Mouse (Mus musculus) right cerebral cortex, postnatal 36 days (tissue): ENCODE results near the gene Lyrm7.
A peak's percentile ranks its signal among the peaks of the same experiment; 100 is the strongest.
"Not testable (repeated sequence)": the region's sequence is repeated elsewhere in the genome, so short reads cannot be mapped to it uniquely, and the experiment has no call there.

Experiments used
- DNase-seq, 2 experiments: peaks; one replicate each; pipeline ENCODE4 v3.0.0; 2022; ENCODE audit warnings: low spot score in 2 of 2, mixed read lengths in 1 of 2

Gene Lyrm7

GRCm38 (mm10) chr11:54881051-54881474, 20.3 kb upstream of the Lyrm7 start:
- no peak for DNase-seq

GRCm38 (mm10) chr11:54879922-54880321, 19.2 kb upstream of the Lyrm7 start:
- DNase-seq = no peak

GRCm38 (mm10) chr11:54879434-54879833, 18.7 kb upstream of the Lyrm7 start:
- no peak for DNase-seq

DNA sequence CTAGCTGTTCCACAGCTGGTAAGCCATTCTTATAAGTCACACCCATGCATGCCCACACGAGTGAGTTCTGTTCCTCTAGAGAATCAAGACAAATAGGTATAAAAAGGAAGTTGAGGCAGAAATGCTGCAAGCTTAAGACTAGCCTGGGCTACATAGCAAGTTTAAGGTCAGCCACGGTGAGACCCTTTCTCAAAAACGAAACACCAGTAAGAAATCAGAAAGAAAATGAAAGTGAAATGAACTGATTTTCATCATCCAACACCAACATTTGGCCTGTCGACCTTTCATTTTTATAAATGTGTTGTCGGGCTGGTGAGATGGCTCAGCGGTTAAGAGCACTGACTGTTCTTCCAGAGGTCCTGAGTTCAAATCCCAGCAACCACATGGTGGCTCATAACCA, 18.2 kb upstream of the Lyrm7 start:
- DNase-seq = no peak

GRCm38 (mm10) chr11:54876031-54876430, 15.3 kb upstream of the Lyrm7 start:
- DNase-seq = no peak

DNA sequence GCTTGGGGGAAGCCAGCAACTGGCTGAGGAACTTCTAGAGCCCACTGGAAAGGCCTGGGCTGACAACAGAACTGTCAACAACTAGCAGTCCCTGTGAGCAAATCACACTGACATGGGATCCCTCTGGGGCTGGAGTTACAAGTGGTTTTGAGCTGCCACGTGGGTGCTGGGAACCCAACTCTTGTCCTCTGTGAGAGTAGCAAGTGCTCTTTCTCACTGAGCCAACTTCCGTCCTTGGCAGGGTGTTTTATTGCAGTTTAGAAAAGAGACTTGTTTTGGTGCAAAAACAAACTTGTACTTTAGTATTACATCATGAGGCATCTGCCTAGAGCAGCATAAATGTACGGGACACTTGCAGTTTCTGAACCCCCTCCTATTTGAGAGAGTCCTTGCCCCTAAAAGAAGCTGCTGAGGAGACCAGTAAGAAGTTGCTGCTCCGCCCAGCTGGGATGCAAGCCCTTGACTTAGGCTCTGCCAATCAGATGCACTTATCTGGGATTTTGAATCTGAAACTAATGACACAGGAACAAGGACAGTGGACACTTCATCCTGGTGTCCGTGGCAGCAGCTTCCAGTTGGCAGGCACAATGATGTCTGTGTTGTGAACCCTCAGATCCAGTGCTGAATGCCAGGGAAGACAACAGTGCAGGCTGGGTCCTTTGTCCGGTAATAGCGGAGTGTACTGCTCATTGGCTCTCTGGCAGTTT, 11.3 kb upstream of the Lyrm7 start:
- DNase-seq = peak in 1 of 2 experiments; percentile 24

- no peak for DNase-seq
Observed at GRCm38 (mm10) chr11:54869318-54869717, 8.6 kb upstream of the Lyrm7 start.

DNA sequence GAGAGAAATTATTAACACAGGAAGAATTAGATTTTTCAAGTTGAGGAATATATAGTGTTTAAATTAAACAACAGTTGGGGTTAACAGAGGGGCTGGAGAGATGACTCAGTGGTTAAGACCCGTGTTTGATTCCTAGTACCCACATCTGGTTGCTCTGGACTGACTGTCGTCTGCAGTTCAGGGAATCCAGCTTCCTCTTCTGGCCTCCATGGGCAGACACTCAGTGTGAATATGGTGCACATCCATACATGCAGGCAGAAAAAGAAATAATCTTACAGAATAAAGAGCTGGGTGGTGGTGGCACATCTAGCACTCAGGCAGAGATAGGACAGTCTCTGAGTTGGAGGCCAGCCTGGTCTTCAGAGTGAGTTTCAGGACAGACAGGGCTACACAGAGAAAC, 7.7 kb upstream of the Lyrm7 start:
- DNase-seq = no peak

GRCm38 (mm10) chr11:54867903-54868434, 7.3 kb upstream of the Lyrm7 start:
- no peak for DNase-seq

DNA sequence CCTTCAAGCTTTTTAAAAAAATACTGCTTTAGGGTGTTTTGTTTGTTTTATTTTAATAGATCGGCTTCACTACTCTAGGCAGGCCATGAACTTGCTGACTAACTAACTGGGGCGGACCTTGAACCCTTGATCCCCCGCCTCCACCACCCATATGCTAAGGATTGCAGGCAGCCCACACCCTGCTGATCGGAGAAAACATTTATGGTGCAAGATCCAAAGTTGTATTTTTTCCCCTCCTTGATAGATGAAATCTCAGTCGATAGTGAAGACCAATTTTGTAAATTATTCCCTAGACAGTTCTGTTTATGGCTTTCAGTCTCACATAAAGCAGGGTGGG, 6.3 kb upstream of the Lyrm7 start:
- DNase-seq = no peak

DNA sequence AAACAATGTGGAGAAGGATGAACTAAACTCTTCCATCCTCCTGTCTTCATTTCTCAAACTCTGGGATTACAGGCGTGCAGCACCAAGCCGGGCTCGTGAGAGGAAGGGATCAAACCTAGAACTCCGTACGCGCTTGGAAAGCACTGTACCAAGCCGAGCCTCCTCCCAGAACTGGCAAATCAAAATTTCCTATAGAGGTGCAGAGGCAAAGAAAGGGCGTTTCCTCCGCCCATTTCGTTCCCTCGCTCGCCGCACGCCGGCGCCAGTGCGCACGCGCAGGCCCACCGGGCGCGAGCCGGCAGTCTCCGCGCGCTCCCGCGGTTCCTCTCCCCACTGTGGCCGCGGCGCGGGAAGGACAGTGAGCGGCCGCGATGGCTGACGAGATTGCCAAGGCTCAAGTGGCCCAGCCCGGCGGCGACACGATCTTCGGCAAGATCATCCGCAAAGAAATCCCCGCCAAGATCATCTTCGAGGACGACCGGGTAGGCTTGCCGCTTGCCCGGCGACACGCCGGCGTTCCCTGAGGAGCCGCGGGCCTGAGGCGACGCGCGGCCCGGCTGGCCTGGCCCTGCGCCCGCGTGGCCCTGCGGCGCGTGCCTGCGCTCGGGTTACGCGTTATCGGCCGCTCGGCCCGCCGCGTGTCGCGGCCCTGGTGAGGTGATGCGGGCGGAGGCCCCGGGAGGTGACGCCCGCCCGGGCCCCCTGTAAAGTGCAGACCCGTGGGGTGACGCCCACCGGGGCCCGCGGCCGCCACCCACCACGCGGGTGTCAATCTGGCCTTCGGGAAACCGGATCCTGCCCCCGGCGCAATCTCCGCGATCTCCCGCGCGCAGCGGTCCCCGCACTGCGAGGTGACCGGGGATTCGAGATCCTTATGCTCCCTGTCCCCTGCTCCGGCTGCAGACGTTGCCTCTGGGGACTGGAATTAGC, 5.7 kb upstream of the Lyrm7 start, which contains the start of gene Hint1:
Gene Hint1 (plus strand): TSS at position 265 of the 930 bp plus-strand sequence.
- DNase-seq = peak; percentile 86 to 88

- DNase-seq = no peak
Observed at GRCm38 (mm10) chr11:54865330-54866085, 4.8 kb upstream of the Lyrm7 start.

GRCm38 (mm10) chr11:54862621-54863520, 2.2 kb upstream of the Lyrm7 start:
- peak in 1 of 2 experiments; percentile 36 for DNase-seq

GRCm38 (mm10) chr11:54861471-54862420, 1.0 kb upstream of the Lyrm7 start:
- DNase-seq = no peak

- no peak for DNase-seq
Observed at GRCm38 (mm10) chr11:54859322-54860165, 1.2 kb downstream of the Lyrm7 start.

GRCm38 (mm10) chr11:54858880-54859279, 1.8 kb downstream of the Lyrm7 start:
- not testable (repeated sequence) for DNase-seq

GRCm38 (mm10) chr11:54851656-54852055, 9.1 kb downstream of the Lyrm7 start:
- no peak for DNase-seq

- no peak for DNase-seq
Observed at GRCm38 (mm10) chr11:54849961-54850758, 10.6 kb downstream of the Lyrm7 start.
